In genomic region chr10:88627052-88627451, GRCm38 (mm10) we compare ENCODE assay signal across 13 mouse cellular contexts. TPM values are rescaled to one million over a fixed set of nuclear protein-coding genes. Genes with fewer than 3 reads are reported as not detected.
DNase-seq lines count a peak whose midpoint lies in the region; ATAC-seq and TF ChIP-seq lines count a peak whose summit lies in the region.
"Had no signal": no experiment of that assay in that cellular context is flagged by ENCODE, and none has a peak within 500 bp of the region (broad histone marks: within the 10 kb centered on the region; RNA-seq: fewer than 3 reads in every experiment).

No protein-coding gene starts in this region.

- WGBS in hindbrain, embryonic 12.5 days, result 61% methylated on average over 4 of the region's 4 CpGs
- WGBS in hindbrain, embryonic 10.5 days, result 83% methylated on average over 4 of the region's 4 CpGs
- WGBS in hindbrain, embryonic 13.5 days, result 70% methylated on average over 4 of the region's 4 CpGs
- 67% methylated on average over 4 of the region's 4 CpGs for WGBS in neural tube, embryonic 12.5 days

- no peak overlapping the region for H3K9ac ChIP-seq in hindbrain, embryonic 12.5 days
- no peak overlapping the region for H3K9ac ChIP-seq in hindbrain, embryonic 13.5 days
- no peak overlapping the region for H3K9ac ChIP-seq in neural tube, embryonic 12.5 days
- H3K9ac ChIP-seq: hindbrain, embryonic 15.5 days had no signal

- DNase-seq in hindbrain, embryonic 10.5 days (ENCODE audit: low spot score), result no peak
- DNase-seq in WW6 (ENCODE audit: low read depth, low spot score), result peak; percentile 28
- DNase-seq in gastrocnemius, adult 2 months, result no peak
- no peak for DNase-seq in urinary bladder, postnatal 14 days (ENCODE audit: low spot score)
- no peak for DNase-seq in adrenal gland, postnatal 25 days
- DNase-seq: heart, adult 11 months; kidney, postnatal 10 days; lung, adult 2 months had no signal

- intact Hi-C loops in gastrocnemius, adult 2 months (cut with DNase I), result no loop called here

- no peak overlapping the region for H3K4me2 ChIP-seq in hindbrain, embryonic 12.5 days (replicated peaks)
- H3K4me2 ChIP-seq in hindbrain, embryonic 13.5 days, result no peak overlapping the region
- H3K4me2 ChIP-seq in neural tube, embryonic 12.5 days (replicated peaks), result no peak overlapping the region
- H3K4me2 ChIP-seq: hindbrain, embryonic 15.5 days had no signal

- no peak overlapping the region for H3K4me3 ChIP-seq in hindbrain, embryonic 12.5 days
- no peak overlapping the region for H3K4me3 ChIP-seq in hindbrain, embryonic 10.5 days
- no peak overlapping the region for H3K4me3 ChIP-seq in hindbrain, embryonic 13.5 days
- H3K4me3 ChIP-seq in neural tube, embryonic 12.5 days, result no peak overlapping the region
- no peak overlapping the region for H3K4me3 ChIP-seq in gastrocnemius, adult 2 months
- H3K4me3 ChIP-seq: hindbrain, embryonic 15.5 days had no signal

- ATAC-seq in hindbrain, embryonic 12.5 days (ENCODE audit: low FRiP score), result 0 out of 2 replicates have a peak, but pooled peaks have one; percentile 48
- ATAC-seq in hindbrain, embryonic 13.5 days (ENCODE audit: low FRiP score), result peak; percentile 57; the same call in 1 of the 2 replicates
- ATAC-seq in neural tube, embryonic 12.5 days (ENCODE audit: low FRiP score, low read depth), result peak; percentile 58; the same call in 1 of the 2 replicates

- no peaks in the 10 kb centered on the region for H3K4me1 ChIP-seq in hindbrain, embryonic 12.5 days
- H3K4me1 ChIP-seq in hindbrain, embryonic 10.5 days (replicated peaks), result no peaks in the 10 kb centered on the region
- no peaks in the 10 kb centered on the region for H3K4me1 ChIP-seq in hindbrain, embryonic 13.5 days (replicated peaks)
- H3K4me1 ChIP-seq in neural tube, embryonic 12.5 days, result no peaks in the 10 kb centered on the region
- H3K4me1 ChIP-seq: hindbrain, embryonic 15.5 days had no signal

- H3K27ac ChIP-seq in hindbrain, embryonic 12.5 days, result no peak overlapping the region
- H3K27ac ChIP-seq in hindbrain, embryonic 10.5 days, result no peak overlapping the region
- H3K27ac ChIP-seq in hindbrain, embryonic 13.5 days, result no peak overlapping the region
- H3K27ac ChIP-seq in neural tube, embryonic 12.5 days, result no peak overlapping the region
- H3K27ac ChIP-seq in gastrocnemius, adult 2 months, result no peak overlapping the region
- H3K27ac ChIP-seq: hindbrain, embryonic 15.5 days had no signal

- H3K9me3 ChIP-seq in hindbrain, embryonic 12.5 days (replicated peaks), result no peaks in the 10 kb centered on the region
- H3K9me3 ChIP-seq in hindbrain, embryonic 10.5 days, result no peaks in the 10 kb centered on the region
- H3K9me3 ChIP-seq in hindbrain, embryonic 13.5 days, result no peaks in the 10 kb centered on the region
- no peaks in the 10 kb centered on the region for H3K9me3 ChIP-seq in neural tube, embryonic 12.5 days
- H3K9me3 ChIP-seq: hindbrain, embryonic 15.5 days had no signal

- TF ChIP-seq CTCF in gastrocnemius, adult 2 months (IDR thresholded peaks at IDR 0.05), result no peak

- no peaks in the 10 kb centered on the region for H3K27me3 ChIP-seq in hindbrain, embryonic 12.5 days
- no peaks in the 10 kb centered on the region for H3K27me3 ChIP-seq in hindbrain, embryonic 10.5 days (ENCODE audit: insufficient read depth, poor library complexity, severe bottlenecking)
- H3K27me3 ChIP-seq in hindbrain, embryonic 13.5 days, result no peaks in the 10 kb centered on the region
- no peaks in the 10 kb centered on the region for H3K27me3 ChIP-seq in neural tube, embryonic 12.5 days (replicated peaks)
- H3K27me3 ChIP-seq: hindbrain, embryonic 15.5 days had no signal

- no peaks in the 10 kb centered on the region for H3K36me3 ChIP-seq in hindbrain, embryonic 12.5 days
- H3K36me3 ChIP-seq in hindbrain, embryonic 10.5 days, result no peaks in the 10 kb centered on the region
- H3K36me3 ChIP-seq in hindbrain, embryonic 13.5 days, result no peaks in the 10 kb centered on the region
- H3K36me3 ChIP-seq in neural tube, embryonic 12.5 days, result no peaks in the 10 kb centered on the region
- H3K36me3 ChIP-seq: hindbrain, embryonic 15.5 days had no signal

RNA-seq across cellular contexts. Expression of gene Mybpc1, which starts 22.1 kb away (rescaled TPM):
- 12.1 and 16.9 TPM in 2 replicates for polyA plus RNA-seq in hindbrain, embryonic 12.5 days (2016; fragmentation: Nextera tagmentation; extraction: Ambion mirVana)
- 4.8 and 6.8 TPM in 2 replicates for polyA plus RNA-seq in hindbrain, embryonic 10.5 days (2016; fragmentation: Nextera tagmentation; extraction: Ambion mirVana)
- polyA plus RNA-seq in hindbrain, embryonic 13.5 days (2015; fragmentation: Nextera tagmentation; extraction: Ambion mirVana), result 5.3 and 6.2 TPM in 2 replicates
- polyA plus RNA-seq in neural tube, embryonic 12.5 days (2016; fragmentation: Nextera tagmentation; extraction: Ambion mirVana), result 13.0 and 13.6 TPM in 2 replicates
- 1,000 to 10,000 TPM in 1 of 2 experiments, 100 to 1,000 TPM in 1; 749 to 2,272 TPM for total RNA-seq in gastrocnemius, adult 2 months (2021)
- total RNA-seq in adrenal gland, postnatal 25 days (2021), result 1.0 and 1.4 TPM in 2 replicates

RNA-seq across cellular contexts. Expression of gene Spic, which starts 57.8 kb away (rescaled TPM):
- polyA plus RNA-seq in hindbrain, embryonic 12.5 days (2016; fragmentation: Nextera tagmentation; extraction: Ambion mirVana), result not detected in 2 replicates
- polyA plus RNA-seq in hindbrain, embryonic 10.5 days (2016; fragmentation: Nextera tagmentation; extraction: Ambion mirVana), result not detected in 2 replicates
- 0.09 TPM in 1 of 2 replicates, not detected in the other for polyA plus RNA-seq in hindbrain, embryonic 13.5 days (2015; fragmentation: Nextera tagmentation; extraction: Ambion mirVana)
- polyA plus RNA-seq in neural tube, embryonic 12.5 days (2016; fragmentation: Nextera tagmentation; extraction: Ambion mirVana), result 0.26 TPM in 1 of 2 replicates, not detected in the other
- total RNA-seq in gastrocnemius, adult 2 months (2021), result not detected
- 2.4 and 2.5 TPM in 2 replicates for total RNA-seq in adrenal gland, postnatal 25 days (2021)
- total RNA-seq: left cerebral cortex, postnatal 25 days had no signal
- polyA plus RNA-seq: hindbrain, embryonic 15.5 days had no signal
